Mouse (Mus musculus): ENCODE data around the gene Smtnl1.
A peak's percentile ranks its signal among the peaks of the same experiment; 100 is the strongest.
"Not testable (repeated sequence)": the region's sequence is repeated elsewhere in the genome, so short reads cannot be mapped to it uniquely, and the experiment has no call there.

The Smtnl1 gene

GRCm38 (mm10) chr2:84838593-84838949, 16.1 kb upstream of the Smtnl1 start, which contains the start of gene Slc43a1:
Gene Slc43a1, plus strand, starts transcription at chr2:84838850.
- DNase-seq (ENCODE audit: low spot score in 2 of 2): no peak

- no peak for DNase-seq (ENCODE audit: low spot score in 2 of 2)
These were observed 15.6 kb upstream of the Smtnl1 start for GRCm38 (mm10) chr2:84837817-84838592.

GRCm38 (mm10) chr2:84837107-84837506, 14.7 kb upstream of the Smtnl1 start:
- DNase-seq (ENCODE audit: low spot score in 2 of 2): no peak

DNA sequence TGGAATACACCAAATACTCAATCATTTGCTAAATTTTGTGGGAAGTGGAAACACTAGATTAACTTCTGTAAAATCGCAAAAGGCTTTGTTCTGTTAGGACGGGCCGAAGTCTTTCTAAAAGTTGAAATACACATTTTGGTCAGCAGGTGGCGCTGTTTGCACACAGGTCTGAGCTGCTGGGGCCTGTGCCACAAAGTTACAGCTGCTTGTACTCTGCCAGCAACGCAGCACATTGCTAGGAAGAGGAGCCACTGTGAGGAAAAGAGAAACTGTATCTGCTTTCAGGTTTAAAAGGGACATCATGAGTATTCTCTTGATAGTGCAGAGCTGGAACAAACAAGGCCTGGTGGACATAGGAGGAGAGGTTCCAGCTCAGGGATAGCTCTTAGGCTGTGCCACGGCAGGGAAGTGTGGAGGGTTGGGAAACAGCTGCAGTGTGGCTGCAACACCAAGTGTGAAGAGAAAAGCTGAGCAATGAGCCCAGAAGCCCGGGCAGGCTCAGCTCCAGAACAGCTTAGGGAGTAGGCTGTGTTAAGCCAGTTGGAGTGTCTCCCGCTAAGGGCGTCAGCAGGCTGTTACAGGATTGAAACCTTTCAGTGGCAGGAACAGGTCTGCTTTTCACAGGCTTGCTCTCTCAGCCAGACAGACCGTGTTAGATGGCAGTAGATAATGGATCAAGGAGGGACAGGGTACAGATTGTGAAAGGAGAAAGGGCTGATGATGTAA, 9.4 kb upstream of the Smtnl1 start:
- DNase-seq (ENCODE audit: low spot score in 2 of 2): peak; percentile 82 to 94

DNA sequence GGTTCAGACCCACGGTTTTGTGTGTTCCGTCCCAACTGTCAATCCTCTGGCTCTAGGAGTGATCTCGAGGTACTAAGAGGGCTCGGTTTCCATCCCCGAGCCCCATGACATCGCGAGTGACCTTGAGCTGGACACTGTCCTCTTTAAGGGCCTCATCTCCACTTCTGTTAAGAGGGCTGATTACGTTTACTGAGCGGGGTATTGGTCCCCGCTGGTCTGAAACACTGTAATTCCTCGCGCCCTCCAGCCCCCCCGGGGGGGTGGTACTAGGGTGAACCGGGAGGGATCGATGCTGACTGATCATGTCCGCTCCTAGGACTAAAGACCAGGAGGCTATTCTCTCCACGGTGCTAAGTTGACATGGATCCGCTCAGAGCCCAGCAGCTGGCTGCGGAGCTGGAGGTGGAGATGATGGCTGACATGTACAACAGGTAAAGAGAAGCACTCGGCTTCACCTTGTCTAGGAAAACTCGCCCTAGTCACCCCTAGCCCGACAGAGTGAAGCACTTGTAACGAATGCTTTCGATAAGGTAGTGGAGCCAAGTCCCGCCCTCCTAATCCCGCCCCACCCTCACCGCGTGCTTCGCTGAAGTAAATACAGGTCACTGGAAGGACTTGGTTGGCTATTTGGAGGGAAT, 5.0 kb upstream of the Smtnl1 start:
- DNase-seq (ENCODE audit: low spot score in 2 of 2): no peak

DNA sequence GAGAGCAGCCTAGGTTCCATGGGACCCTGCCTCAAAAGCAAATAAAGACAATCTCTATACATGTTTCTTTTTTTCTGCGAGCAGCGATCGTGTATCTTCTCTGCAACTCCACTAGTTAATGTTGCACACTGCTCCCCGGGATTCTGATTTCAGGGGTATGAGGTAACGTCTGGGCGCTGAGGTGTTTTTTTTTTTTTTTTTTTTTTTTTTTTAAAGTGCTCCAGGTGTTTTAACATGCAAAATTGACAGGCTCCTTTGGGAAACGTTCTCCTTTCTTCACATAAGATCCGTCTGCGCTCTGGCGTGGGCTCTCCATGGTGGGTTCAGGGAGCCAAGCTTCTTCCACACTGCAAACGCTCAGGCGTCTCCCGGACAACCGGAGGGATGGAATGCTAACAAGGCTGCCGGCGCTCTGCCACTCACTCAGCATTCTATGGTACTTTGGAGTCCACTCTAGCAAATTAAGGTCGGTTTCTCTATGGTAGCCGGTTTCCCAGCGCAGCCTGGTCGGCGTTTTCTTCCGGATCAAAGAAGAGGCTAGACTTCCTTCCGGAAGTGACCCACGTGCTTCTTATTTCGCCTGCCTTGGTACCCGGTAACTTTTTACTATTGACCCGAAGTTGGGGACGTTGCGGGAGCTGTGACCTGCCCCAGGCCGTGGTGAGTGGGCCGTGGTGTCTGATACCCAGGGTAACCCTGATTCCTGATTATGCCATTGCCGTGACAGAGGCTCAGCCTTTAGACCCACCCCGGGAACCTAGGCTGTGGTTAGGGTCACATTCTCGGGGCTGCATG, 4.2 kb upstream of the Smtnl1 start, which contains the start of gene Timm10:
TSS of gene Timm10 (plus strand) at position 510 of the 795 bp plus-strand sequence.
- peak; percentile 87 to 95 for DNase-seq (ENCODE audit: low spot score in 2 of 2)

GRCm38 (mm10) chr2:84823237-84823636, 785 bp upstream of the Smtnl1 start:
- no peak for DNase-seq (ENCODE audit: low spot score in 2 of 2)

- peak in 1 of 2 experiments; percentile 59 for DNase-seq (ENCODE audit: low spot score in 2 of 2)
These were observed 2.6 kb downstream of the Smtnl1 start for GRCm38 (mm10) chr2:84819861-84820260.

DNA sequence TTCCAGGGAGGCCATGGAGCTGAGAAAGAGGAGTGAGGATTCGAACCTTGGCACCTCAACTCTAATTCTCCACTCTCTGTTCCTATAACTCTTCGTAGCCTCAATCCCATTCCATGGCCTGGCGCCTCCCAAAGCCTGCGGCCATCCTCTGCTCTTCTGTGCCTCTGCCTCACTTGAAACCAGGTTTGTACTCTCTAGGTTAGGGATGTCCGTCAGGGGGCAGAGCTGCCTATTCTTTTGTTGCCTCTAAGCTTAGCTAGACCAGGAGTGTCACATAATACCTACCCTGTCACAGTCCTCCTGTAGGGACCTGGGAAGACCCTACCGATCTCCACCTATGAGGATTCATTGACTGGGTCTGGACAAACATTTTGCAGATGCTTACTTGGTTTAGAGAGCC, 9.8 kb downstream of the Smtnl1 start:
- no peak for DNase-seq (ENCODE audit: low spot score in 2 of 2)

DNA sequence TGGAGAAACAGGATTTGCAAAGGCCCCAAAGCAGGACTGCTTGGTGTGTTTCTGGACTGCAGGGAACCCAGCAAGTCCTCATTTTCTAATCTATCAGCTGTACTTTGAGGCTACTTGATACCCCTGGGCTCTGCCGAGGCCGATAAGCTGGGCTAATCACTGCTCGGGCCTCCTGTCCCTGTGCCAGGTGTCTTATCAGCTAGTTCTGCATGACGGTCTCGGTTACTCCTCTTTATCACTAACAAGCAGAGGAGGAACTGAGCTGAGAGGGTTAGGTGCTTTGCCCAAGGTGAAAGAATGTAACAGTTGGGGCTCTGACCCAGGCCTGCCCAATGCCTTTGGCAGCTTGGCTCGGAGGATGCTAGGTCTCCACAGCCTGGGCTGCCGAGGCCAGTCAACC, 10.6 kb downstream of the Smtnl1 start:
- no peak for DNase-seq (ENCODE audit: low spot score in 2 of 2)

DNA sequence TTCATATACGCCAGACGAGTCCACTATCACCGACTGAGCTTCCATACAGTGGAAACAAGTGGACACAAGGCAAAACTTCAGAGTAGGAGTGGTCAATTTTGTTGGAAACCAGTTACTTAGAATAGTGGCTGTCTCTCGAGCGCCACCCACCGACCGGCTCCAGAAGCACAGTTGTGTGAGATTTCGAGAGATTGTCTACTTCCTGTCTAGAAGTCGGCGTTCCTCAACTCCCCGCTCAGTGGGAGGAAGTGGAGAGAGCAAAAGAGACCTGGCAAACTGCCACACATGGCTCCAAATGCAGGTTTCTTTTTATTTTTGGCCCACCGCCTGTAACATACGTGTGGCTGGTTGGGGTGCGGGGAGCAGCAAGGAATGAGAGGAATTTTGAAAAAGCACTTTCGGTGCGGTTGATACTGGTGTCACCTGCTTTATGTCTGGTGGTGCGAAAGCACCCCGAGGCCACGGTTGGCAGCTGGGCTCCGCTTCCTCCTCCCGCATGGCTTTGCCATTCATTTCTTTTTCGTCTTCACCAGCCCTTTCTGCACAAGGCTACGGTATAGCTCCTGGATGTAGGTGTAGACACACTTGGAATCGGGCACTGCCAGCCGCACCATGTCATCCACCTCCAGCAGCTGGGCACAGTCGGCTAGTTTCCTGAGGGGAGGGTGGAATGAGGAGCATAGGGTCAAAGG, 11.4 kb downstream of the Smtnl1 start:
- DNase-seq (ENCODE audit: low spot score in 2 of 2): peak; percentile 81 to 92

DNA sequence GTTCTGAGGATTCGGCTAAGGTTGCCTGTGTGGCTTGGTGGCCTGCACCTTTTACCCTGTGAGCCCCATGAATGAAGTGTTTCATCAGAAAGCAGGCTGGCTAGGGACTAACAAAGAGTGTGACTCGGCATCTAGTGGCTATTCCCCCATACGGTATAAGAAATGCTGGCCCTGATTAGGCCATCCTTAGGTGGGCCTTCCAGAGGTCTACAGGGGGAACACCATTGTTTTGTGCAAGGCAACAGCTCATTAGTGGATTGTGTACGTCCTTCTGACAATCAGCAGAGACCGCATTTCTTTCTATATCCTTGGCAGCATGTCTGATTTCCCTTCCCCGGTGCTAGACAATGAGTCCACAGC, 11.9 kb downstream of the Smtnl1 start:
- no peak for DNase-seq (ENCODE audit: low spot score in 2 of 2)

DNA sequence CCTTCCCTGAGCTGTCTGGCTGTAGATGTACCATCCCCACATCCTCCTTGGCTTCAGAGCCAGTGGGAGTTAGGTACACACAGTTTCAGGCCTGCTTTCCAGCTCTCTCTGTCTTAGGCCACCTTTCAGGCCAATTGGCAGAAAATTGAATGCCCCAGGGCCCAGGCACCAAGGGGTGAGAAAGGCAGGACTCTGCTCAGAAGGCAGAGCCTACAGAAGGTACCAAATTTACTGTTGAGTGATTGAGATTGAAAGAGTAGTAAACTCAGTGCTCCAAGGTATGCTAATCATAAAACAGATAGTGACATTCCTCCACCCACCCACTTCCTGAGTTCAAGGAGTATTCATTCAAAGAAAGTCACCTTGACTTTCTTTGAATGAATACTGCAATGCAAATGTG, 13.1 kb downstream of the Smtnl1 start:
- DNase-seq (ENCODE audit: low spot score in 2 of 2): no peak

- DNase-seq (ENCODE audit: low spot score in 2 of 2): no peak
These were observed 15.9 kb downstream of the Smtnl1 start for GRCm38 (mm10) chr2:84806546-84806945.

DNA sequence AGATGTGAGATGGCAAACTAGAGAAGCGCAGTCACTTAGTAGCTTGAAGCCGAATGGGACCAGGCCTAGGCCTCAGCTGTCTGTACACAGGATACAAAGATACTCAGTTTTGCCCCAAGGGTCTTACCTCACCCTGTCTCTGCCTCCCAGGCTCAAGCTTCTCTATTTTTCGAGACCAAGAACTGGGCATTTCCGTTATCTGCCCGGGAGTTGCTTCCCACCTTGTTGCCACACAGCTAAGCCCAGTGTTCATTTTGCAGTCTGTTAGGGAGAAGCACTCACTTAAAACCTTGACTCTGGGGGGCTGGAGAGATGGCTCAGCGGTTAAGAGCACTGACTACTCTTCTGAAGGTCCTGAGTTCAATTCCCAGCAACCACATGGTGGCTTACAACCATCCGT, 18.5 kb downstream of the Smtnl1 start:
- DNase-seq (ENCODE audit: low spot score in 2 of 2): no peak

DNA sequence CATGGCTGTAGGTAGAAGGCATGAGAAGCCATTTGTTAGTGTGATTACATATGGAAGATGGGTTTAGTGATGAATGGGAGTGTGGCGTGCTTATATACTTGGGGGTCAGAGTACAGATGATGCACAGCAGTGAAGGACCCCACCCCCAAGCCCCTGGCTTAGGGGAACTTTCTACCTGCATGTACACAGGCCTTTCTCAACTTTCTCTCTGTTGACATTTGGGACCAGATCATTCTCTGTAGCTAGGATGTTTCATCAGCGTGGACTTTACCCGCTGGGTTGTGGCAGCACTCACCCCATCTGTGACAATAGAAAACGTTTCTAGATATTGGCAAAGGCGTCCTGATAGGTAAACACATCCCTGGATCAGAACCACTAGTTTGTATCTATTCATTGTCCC, 21.2 kb downstream of the Smtnl1 start:
- not testable (repeated sequence) for DNase-seq (ENCODE audit: low spot score in 2 of 2)

DNA sequence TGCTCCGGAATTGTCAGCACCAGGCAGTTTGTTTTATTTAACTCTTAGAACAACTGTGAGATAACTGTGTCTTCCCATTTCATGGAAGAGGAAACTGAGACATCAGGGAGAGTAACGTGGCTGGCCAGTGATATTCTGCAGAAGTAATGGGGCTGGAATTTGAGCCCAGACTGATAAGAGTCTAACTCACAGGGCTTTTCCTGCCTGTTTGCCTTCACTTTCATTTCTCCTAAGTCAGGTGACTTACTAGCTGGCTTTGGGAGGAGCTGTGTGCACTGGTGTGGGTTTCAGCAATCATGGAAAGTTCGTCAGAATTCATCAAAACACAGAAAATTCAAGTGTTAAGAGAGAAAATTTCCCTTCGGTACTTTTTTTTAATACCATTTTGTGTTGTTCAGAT, 22.1 kb downstream of the Smtnl1 start:
- no peak for DNase-seq (ENCODE audit: low spot score in 2 of 2)

GRCm38 (mm10) chr2:84799041-84799561, 23.4 kb downstream of the Smtnl1 start:
- DNase-seq (ENCODE audit: low spot score in 2 of 2): peak; percentile 55 to 75

DNA sequence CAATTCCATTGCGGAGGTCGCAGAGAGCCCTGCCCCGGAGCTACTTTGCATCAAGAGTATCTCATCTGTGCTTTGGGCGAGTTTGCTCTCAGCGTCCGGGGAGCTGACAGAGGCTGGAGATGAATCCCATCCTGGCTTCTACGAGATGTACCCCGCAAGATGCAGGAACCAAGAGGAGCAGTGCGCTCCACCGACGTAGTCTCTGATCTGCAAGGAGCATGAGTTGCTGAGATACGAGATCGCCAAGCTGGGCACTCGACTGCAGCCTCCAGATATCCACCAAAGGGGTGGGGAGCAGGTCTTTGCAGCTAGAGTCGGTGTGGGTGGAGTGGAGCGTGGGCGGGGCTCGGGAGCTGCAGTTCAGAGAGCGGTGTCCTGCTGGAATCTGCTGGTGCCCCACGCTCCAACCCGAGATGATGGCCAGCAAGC, 23.9 kb downstream of the Smtnl1 start, which contains the start of gene Ube2l6:
TSS of gene Ube2l6 (plus strand) at position 336 of the 429 bp plus-strand sequence.
- DNase-seq (ENCODE audit: low spot score in 2 of 2): peak; percentile 67 to 73

DNA sequence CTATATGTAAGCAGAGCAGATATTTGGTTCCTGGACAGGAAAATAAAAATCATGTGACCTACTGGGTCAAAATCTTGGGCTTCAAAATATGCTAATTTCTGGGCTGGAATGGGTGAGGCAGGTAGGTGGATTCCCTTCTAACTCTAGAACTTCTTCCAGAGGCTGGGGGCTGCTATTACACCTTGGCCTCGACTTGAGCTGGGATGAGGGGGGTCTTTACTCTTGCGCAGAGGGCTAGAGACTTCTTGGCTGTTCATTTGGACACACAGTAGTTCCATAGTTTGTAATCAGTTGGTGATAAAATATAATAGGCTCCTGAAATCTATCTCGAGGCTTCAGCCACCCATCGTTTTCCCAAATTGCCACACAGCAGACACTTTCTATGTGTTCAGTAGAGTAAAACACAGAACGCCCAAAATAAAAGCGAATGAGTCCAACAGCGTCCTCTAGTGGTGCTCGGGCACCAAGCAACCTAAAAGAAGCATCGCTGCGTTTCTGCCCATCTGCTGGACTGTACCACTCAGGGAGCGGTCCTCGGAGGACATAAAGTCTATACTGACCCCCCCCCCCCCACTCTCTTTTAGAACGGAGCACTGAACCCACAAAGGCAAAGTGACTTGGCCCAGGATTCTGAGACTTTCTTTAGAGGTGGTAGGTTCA, 24.5 kb downstream of the Smtnl1 start:
- peak; percentile 75 to 93 for DNase-seq (ENCODE audit: low spot score in 2 of 2)
